Mouse (Mus musculus) frontal cortex, postnatal 14 days (tissue): ENCODE results near the gene Soat2.

ENCODE experiments used
- DNase-seq, 2 experiments: peaks; one replicate each; pipeline ENCODE4 v3.0.0; 2022; ENCODE audit warnings: low spot score in 2 of 2

Soat2 gene

DNA sequence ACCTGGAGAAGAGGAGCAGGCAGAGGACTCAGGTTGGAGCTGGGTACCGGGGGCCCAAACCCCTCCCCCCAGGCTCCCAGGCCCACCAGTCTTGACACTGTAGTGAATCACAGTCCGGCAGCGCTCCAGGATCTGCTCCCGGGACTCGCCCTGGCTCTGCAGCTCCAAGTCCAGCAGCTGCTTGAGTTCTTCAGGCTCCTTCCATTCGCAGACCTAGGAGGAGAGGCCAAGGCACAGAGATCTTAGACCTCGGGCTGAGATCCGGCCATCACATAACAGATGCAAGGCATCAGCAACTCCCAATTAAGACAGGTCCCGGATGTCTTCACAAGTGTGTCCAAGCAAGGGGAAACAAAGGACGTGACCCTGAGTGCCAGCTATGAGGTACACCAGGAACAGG, 37.8 kb downstream of the Soat2 start:
- no peak for DNase-seq

DNA sequence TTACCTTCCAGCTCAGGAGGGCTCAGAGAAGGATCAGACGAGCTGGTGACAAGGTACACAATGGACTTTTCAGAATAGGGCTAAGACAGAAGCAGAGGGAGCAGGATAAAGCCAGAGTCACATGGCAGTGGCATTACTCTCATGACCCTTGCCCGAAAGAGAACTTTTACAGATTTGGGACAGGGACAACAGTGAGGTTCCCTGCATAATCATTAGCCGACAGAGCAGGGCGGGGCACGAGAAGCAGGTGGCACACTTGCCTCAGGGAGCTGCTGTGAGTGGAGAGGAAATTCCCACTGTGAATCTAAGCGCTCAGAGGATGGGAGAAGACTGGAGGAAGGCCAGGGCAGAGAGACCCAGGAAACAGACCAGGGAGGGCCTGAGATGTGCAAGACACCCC, 38.6 kb downstream of the Soat2 start:
- DNase-seq, result no peak

DNA sequence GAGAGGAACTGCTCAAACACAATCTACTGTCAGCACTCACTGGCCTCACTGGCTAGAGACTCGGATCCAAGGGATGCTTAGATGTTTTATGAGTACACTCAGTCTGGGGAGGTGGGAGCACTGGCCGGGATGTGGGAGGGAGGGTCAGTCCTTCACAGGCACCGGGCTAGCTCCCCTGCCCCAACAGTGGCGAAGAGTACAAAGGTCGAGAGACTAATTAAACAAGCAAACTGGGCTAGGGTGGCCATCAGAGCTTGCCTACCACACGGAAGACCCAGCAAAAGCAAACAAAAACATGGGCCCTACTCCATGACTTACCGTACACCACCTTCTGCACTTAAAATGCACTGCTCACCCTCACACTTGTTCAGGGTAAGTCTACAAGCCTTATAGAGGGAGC, 41.4 kb downstream of the Soat2 start:
- no peak for DNase-seq

DNA sequence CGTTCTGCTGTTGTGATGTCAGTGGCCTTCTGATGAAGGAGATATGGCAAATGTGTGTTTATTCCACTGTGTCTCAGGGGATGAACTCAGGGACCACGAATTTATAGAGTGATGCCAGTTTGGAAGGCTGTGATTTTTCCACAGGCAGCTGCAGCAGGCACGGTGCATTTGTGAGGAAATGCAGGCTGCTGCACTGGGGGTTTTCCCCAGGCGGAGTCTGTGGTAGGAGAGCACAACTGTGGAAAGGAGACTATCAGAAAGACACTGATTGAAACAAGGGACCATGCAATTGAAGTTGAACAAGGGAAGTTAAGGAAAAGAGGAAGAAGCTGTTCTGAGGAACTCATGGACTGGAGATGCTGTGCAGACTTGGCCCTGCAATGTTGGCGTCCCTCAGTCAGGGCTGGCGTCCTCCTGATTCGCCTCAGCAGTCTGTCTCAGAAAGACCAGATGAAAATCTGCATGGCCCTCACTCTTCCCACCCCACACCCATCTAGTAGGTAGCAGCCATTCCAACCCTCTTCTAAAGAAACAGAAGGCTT, 42.0 kb downstream of the Soat2 start:
- no peak for DNase-seq

DNA sequence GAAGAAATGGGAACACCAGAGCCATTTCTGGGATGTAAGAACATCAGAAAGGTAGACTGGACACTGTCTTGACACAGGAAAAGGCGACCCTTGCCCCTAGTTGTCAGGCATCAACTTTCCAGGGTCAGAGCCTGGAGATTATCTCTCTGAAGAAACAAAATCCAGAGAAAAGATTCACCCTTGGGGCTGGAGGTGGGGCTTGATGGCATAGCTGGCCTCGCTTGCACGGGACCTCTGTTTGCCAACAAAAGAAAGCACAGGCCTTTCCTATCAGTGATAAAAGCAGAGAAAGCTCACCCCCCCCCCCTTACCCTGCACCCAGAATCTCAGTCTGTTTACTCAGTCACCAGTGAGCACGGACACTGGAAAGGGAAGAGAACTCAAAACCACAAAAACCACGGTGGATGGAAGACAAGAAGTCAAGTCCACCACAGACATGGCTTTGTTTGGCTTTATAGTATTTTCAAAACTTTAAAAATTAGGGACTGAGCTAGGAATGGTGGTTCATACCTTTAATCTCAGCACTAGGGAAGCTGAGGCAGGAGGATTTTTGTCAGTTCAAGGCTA, 42.6 kb downstream of the Soat2 start:
- DNase-seq, result no peak

DNA sequence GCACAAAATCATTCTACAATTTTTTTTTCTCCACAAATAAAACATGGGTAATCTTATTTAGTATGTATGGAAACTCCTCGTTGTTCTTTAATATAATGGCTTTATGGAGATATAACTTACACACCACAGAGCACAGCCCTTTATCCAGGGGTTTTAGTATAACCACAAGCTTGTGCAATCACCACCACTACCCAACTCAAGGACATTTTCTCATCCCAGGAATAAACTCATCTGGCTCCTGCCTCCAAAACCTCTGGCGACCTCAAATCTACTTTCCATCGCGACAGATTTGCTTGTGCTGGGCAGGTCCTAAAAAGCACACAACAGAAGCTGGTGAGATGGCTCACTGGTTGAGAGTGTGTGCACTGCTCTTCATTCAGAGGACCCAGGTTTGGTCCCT, 43.3 kb downstream of the Soat2 start:
- no peak for DNase-seq

DNA sequence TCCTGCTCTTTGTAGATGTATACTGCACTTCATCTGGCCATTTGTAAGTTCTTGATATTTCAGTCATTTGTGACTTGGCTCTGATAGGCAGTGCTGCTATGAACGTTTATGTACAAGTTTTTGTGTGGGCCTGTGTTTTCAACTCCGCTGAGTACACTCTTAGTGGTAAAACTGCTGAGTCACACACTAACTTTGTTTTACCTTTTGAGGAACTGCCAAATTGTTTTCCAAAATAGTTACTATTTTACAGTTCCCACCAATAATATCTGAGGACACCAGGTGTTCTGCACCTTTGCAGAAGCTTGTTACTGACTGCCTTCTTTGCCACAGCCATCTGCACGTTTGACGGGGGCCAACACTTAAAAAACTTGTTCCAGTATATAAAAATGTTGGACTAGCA, 44.1 kb downstream of the Soat2 start:
- DNase-seq, result no peak

DNA sequence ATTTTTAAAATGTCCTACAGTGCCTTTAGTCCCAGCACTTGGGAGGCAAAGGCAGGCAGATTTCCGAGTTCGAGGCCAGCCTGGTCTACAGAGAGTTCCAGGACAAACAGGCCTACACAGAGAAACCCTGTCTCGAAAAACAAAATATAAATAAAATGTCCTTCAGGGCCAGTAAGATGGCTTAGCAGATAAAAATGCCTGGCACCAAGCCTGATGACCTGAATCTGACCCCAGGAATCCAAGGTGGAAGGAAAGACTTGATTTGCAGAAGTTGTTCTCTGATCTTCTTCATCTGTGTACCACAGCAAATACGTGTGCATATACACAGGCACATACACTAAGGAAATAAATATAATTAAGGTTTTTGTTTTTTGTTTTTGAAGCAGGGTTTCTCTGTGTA, 45.0 kb downstream of the Soat2 start:
- no peak for DNase-seq

DNA sequence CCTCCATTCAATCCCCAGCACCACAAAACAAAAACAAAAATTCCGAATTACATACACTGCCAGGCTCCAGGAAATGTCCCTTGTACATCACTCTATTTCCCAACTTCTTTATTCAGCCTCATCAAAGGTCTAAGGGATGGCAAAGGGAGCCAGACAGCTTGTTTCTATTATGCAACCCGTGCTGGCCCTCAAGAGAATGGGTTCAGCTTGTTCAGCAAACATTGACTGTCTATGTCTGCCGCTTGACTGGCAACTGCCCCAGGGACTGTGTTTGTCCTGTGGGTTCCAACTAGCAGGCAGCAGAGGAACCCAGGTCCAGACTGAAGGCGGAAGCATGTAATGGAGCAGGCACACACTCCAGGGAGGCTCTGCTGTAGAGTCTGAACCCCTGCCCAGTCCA, 48.5 kb downstream of the Soat2 start:
- no peak for DNase-seq

DNA sequence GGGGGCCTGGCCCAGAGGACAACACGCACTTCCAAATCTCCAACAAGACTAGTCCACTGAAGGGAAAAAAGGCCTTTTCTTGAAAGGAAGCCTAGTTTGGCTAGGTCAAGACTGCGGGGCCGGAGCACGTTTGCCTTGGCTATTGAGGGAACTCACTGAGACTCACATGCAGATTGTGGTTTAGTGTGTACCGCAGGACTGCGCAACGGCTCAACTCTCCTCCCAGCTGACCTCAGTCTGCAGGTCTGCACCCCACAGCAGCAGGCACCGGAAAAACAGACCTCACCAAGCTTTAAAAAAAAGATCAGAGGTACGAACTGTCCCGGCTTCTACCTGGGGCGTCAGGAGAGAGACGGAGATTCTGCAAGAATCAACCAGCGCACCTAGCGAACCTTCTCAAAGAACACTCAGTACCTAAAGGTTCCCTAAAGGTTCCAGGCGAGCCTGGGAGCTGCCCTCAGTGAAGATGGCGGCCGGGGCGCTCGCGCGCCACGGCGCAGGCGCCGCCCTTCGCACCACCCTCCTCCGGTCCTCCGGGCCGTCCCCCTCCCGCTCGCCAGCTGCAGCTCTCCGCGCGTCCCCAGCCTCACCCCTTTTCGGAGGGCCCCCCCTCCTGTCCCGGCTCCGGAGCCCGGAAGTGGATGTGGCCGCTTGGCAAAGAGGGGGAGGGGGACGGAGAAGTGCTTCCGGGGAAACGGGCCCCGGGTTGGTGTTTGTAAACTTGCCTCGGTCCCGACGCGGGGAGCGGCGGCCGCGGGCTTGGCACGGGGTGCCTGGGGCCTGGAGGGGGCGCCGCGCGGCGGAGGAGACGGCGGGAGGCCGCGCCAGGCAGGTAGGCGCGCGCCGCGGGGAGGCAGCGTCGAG, 52.9 kb downstream of the Soat2 start, which contains the start of gene Zfp740:
TSS of gene Zfp740 (plus strand) at position 279 of the 864 bp plus-strand sequence.
- peak; percentile 89 for DNase-seq

DNA sequence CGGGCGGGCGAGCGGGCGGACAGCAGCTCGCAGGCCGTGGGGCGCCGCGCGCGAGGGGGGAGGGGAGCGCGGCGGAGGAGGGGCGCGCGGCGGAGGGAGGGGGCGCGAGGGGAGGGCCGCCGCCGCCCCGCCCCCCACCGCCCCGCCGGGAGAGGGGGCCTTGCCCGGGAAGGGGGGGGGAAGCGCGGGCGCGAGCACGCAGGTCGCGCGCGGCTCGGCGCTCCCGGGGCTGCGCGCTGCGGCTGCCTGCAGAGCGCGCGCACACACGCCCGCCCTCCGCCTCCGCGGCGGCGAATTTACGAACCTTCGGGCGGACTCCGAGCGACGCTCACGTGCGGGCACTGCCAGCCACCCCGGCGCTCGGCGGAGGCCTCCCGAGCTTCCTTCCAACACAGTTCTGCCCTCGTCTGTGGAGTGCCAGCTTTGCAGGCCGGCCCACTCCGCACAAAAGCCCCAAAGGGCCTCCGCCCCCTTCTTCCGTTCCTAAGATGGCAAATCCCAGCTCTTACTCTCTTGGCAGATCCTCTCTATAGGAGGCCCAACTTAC, 53.6 kb downstream of the Soat2 start:
- peak; percentile 47 to 55 for DNase-seq

DNA sequence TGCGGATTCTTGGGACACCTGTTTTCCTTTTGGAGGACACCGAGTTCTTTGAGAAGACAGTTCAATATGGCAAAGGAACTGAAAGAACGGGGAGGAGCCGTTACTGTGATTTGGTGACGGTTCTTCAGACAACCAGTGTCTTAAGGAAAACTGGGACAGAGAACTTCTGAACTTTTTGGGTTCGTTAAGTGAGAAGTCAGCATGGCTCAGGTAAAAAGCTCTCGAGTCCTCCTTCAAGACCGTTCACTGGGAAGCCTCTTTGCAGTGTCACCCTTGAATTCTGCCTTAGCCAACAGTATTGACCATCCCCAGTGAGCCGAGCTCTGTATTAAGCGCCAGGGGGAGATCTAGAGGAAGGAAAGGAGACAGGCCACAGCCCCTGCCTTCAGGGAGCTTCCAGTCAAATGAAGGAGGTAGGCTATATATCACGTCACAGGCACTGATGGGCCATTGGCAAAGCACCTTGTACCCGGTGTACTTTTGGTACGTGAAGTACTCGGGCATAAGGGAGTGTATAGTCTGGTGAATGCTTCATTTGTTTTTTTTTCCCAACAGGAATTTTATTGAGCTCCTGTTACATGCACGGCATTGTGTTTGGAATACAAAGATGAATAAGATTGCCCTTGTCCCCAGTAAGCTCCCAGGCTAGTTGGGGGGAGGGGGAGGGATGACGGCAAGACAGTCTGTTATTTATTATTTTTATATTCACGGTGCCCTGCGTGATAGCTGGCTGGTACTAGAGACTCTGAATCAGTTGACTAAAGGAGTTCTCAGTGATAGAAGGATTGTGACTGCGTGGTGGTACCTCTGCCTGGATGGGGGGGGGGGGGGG, 54.6 kb downstream of the Soat2 start, which contains the start of gene Csad:
TSS of gene Csad (minus strand) at position 51 of the 832 bp plus-strand sequence.
- DNase-seq, result no peak

DNA sequence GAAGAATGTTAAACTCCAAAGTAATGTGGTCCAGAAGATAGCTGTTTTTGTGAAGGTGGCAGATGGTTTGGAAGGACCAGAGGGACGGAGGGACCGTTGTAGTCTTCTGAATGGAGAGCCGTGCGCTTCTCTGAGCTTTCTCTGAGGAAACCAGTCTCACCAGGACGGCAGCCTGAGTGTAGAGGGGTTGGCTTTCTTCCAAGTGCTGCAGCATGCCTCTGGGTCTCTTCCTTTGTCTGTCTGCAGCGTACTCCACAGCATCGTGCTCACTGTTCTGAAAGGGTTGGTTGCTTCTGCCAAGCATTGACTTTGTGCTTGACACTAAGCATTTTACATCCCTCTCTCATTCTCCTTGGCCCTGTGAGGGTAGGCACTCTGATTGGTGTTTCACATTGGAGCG, 55.5 kb downstream of the Soat2 start:
- peak in 1 of 2 experiments; percentile 46 for DNase-seq

DNA sequence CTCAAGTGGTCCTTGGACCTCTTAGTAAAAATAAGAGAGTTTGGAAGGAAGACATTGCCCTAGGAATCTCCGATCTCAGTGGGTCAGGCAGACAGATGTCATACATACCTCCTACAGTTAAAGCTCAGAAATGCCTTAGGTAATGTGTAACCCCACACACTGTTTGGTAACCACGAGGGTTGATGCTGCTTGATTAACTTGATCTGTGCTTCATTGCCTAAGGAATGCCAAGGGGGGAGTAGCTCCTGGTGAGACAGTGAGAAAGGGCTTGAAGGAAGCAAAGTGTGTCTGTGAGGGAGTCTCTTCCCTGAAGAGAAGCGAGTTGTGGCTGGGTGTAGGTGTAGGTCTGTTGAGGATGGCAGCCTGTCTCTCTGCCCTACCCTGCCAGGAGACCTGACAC, 57.0 kb downstream of the Soat2 start:
- no peak for DNase-seq

DNA sequence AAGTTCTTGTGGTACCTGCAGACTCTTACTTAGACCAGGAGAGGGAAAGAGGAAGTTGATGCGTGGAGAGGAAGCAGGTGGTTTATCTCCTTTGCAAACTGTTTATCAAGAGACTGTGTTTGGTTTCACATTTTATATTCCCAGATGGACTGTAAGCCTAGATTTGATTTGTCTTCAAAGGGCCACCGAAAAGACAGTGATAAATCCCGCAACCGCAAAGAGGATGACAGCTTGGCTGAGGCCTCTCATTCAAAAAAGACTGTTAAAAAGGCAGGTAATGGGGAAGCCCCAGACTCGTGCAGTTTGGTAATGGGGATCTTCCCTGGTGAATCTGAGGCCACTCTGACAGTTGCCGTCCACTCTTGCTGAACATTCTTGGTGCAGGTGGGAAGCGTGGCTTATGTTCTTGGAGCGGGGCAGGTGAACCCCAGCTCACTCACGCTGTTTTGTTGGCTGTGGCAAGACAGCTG, 57.8 kb downstream of the Soat2 start:
- no peak for DNase-seq

DNA sequence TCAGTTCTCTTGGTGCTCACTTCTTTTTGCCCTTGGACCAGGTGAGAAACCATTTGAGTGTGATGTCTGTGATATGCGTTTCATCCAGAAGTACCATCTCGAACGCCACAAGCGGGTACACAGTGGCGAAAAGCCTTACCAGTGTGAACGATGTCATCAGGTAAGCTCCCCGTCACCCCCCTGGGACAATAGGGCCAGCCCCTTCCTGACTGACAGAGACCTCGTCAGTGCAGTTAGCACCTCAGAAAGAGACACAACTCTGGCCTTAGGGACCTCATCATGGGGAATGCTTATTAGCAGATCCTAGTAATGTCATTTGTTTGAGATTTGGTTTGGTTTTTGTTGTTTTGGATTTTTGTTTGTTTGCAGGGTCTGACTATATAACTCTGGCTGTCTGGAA, 58.8 kb downstream of the Soat2 start:
- no peak for DNase-seq

DNA sequence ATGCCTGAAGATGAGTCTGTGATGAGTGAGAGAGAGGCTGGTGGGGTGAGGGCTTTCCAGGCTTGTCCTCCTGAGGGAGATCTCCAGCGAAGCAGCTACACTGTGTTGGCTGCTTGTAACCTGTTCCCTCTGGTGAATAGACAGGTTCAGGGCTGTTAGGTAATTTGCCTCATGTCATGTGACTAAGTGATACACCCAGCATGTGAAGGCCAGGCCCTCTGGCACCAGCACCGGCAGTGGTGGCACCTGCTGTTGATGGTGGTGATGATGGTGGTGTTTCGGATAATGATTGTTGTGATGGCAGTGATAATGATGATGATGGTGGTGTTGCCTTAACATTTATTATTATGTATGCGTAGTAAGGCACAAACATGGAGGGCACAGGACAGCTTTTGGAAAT, 60.5 kb downstream of the Soat2 start:
- DNase-seq, result no peak

DNA sequence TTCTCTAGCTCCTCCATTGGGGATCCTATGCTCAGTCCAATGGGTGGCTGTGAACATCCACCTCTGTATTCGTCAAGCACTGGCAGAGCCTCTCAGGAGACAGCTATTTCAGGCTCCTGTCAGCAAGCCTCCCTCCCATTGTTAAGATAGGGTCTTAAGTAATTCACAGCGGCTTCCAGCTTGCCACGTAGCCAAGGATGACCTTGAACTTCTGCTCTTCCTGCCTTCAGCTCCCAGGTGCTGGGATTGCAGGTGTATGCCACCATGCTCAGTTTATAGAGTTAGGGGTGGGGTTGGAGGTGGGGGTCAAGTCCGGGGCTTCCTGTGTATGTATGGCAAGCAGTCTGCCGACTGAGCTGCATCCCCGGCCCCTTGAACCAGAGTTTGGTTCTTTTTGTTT, 61.6 kb downstream of the Soat2 start:
- no peak for DNase-seq
